Mouse (Mus musculus) adrenal gland, adult (tissue): ENCODE data around the gene Tmem63b.
A peak's percentile ranks its signal among the peaks of the same experiment; 100 is the strongest.

ENCODE experiments used
- DNase-seq, 2 experiments: peaks; one replicate each; pipeline ENCODE4 v3.0.0; 2022 to 2023; ENCODE audit warnings: low spot score in 1 of 2; ENCODE audit not compliant: inconsistent age in 2 of 2

Gene Tmem63b

GRCm38 (mm10) chr17:45686716-45687115, at the start of gene Tmem63b:
Gene Tmem63b (minus strand): TSS chr17:45686905.
- DNase-seq, result no peak

GRCm38 (mm10) chr17:45735382-45736310, 48.9 kb upstream of the Tmem63b start:
- DNase-seq, result peak; percentile 81 to 95

GRCm38 (mm10) chr17:45734881-45735280, 48.2 kb upstream of the Tmem63b start:
- no peak for DNase-seq

- no peak for DNase-seq
Measured at GRCm38 (mm10) chr17:45734333-45734732, 47.6 kb upstream of the Tmem63b start.

GRCm38 (mm10) chr17:45733735-45734301, 47.1 kb upstream of the Tmem63b start, which contains the start of gene 1600014C23Rik:
Gene 1600014C23Rik (minus strand): TSS chr17:45733844.
- DNase-seq, result peak; percentile 78 to 86

GRCm38 (mm10) chr17:45733038-45733734, 46.5 kb upstream of the Tmem63b start:
- peak in 1 of 2 experiments; percentile 34 for DNase-seq

GRCm38 (mm10) chr17:45731172-45731864, 44.6 kb upstream of the Tmem63b start:
- DNase-seq, result peak; percentile 82 to 96

GRCm38 (mm10) chr17:45730696-45731095, 44.0 kb upstream of the Tmem63b start:
- no peak for DNase-seq

- no peak for DNase-seq
Measured at GRCm38 (mm10) chr17:45729387-45729786, 42.7 kb upstream of the Tmem63b start.

GRCm38 (mm10) chr17:45727983-45728723, 41.4 kb upstream of the Tmem63b start:
- peak in 1 of 2 experiments; percentile 52 for DNase-seq

GRCm38 (mm10) chr17:45727481-45727880, 40.8 kb upstream of the Tmem63b start:
- DNase-seq, result no peak

- DNase-seq, result no peak
Measured at GRCm38 (mm10) chr17:45726249-45726648, 39.5 kb upstream of the Tmem63b start.

- no peak for DNase-seq
Measured at GRCm38 (mm10) chr17:45724574-45724921, 37.8 kb upstream of the Tmem63b start.

GRCm38 (mm10) chr17:45723732-45724573, 37.2 kb upstream of the Tmem63b start:
- DNase-seq, result peak; percentile 75 to 93

- DNase-seq, result peak; percentile 73 to 90
Measured at GRCm38 (mm10) chr17:45718323-45718722, 31.6 kb upstream of the Tmem63b start.

GRCm38 (mm10) chr17:45711525-45711924, 24.8 kb upstream of the Tmem63b start:
- DNase-seq, result no peak

GRCm38 (mm10) chr17:45710407-45710806, 23.7 kb upstream of the Tmem63b start:
- no peak for DNase-seq

GRCm38 (mm10) chr17:45709829-45710228, 23.1 kb upstream of the Tmem63b start:
- DNase-seq, result no peak

GRCm38 (mm10) chr17:45708179-45708578, 21.5 kb upstream of the Tmem63b start:
- DNase-seq, result no peak
